Mouse (Mus musculus) kidney, embryonic 15.5 days (tissue): Measurements from ENCODE around the gene Triobp. TPM values are rescaled to one million over a fixed set of nuclear protein-coding genes. Genes with fewer than 3 reads are reported as not detected.
A peak's percentile ranks its signal among the peaks of the same experiment; 100 is the strongest.

Experiments
- ATAC-seq: fragments of 200-750 bp; cut with Nextera tagmentation; replicated peaks from 2 replicates; pipeline ENCODE4 v1.8.0; 2017; ENCODE audit warnings: moderate TSS enrichment; ENCODE audit not compliant: low FRiP score
- H3K27ac ChIP-seq: fragments of 300-500 bp; sonication (generic); 2 replicates; pipeline ENCODE4 v1.5.1; 2015; ENCODE audit warnings: mild to moderate bottlenecking, inconsistent platforms
- H3K27me3 ChIP-seq: fragments of 300-500 bp; sonication (generic); 2 replicates; pipeline ENCODE4 v1.6.1; 2015; ENCODE audit warnings: inconsistent platforms
- H3K36me3 ChIP-seq: fragments of 300-500 bp; sonication (generic); 2 replicates; pipeline ENCODE4 v1.6.1; 2015; ENCODE audit warnings: inconsistent platforms
- H3K4me1 ChIP-seq: fragments of 300-500 bp; sonication (generic); 2 replicates; pipeline ENCODE4 v1.6.1; 2015; ENCODE audit warnings: inconsistent platforms
- H3K4me2 ChIP-seq: fragments of 300-500 bp; sonication (generic); 2 replicates; pipeline ENCODE4 v1.6.1; 2015; ENCODE audit warnings: moderate library complexity, mild to moderate bottlenecking, inconsistent platforms
- H3K4me3 ChIP-seq: fragments of 300-500 bp; sonication (generic); replicated peaks from 2 replicates; pipeline ENCODE4 v1.5.1; 2015; ENCODE audit warnings: mild to moderate bottlenecking, inconsistent platforms
- H3K9ac ChIP-seq: fragments of 300-500 bp; sonication (generic); 2 replicates; pipeline ENCODE4 v1.6.1; 2015; ENCODE audit warnings: mild to moderate bottlenecking, inconsistent platforms
- H3K9me3 ChIP-seq: fragments of 300-500 bp; sonication (generic); replicated peaks from 2 replicates; pipeline ENCODE4 v1.6.1; 2016; ENCODE audit warnings: inconsistent platforms
- WGBS: fragments of 180-500 bp; shearing (Covaris S2); methylation state at CpG from one replicate; pipeline ENCODE4 v1.1.7; 2015; ENCODE audit warnings: mixed read lengths; 5-methylcytosine and 5-hydroxymethylcytosine counted together
- polyA plus RNA-seq: library from polyadenylated mRNA; unstranded; fragments of >200 nt; fragmentation: Nextera tagmentation; extraction: Ambion mirVana; gene quantifications from 2 replicates; pipeline ENCODE4 v1.2.1, GENCODE M21; 2015

The Triobp gene
- 62.9 and 66.6 TPM in 2 replicates for polyA plus RNA-seq

DNA sequence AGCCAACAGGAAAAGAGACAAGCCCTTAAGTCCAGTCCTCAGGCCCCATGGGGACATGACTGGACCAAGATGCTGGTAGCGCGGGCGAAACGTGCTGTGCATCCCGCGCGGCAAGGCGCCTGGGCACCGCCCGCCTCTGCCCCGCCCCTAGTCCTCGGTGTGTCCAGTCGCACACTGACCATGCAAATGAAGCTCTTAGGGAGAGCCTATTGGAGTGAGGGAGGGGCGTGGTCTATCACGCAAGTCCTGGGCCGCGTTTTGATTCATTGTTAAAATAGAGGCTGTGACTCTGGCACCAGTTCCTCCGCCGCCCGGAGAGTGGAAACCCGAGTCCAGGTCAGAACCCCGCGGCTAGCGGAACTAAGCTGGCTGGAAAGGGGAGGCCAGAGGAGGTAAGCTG lies at the start of gene Triobp:
TSS of gene Triobp (plus strand) at position 68 of the 400 bp plus-strand sequence.
- H3K4me3 ChIP-seq = peak within 1 kb of the TSS; percentile 47
- peaks cover 6% of the 10 kb centered on the region for H3K27me3 ChIP-seq
- ATAC-seq = peak; percentile 98
- no peaks in the 10 kb centered on the region for H3K36me3 ChIP-seq
- H3K4me1 ChIP-seq = peaks cover 29% of the 10 kb centered on the region
- H3K4me2 ChIP-seq = peak within 1 kb of the TSS; percentile 75
- peak within 1 kb of the TSS; percentile 57 for H3K27ac ChIP-seq
- H3K9ac ChIP-seq = peak within 1 kb of the TSS; percentile 46
- no peaks in the 10 kb centered on the region for H3K9me3 ChIP-seq
- under 1% methylated on average over 24 of the region's 24 CpGs for WGBS

DNA sequence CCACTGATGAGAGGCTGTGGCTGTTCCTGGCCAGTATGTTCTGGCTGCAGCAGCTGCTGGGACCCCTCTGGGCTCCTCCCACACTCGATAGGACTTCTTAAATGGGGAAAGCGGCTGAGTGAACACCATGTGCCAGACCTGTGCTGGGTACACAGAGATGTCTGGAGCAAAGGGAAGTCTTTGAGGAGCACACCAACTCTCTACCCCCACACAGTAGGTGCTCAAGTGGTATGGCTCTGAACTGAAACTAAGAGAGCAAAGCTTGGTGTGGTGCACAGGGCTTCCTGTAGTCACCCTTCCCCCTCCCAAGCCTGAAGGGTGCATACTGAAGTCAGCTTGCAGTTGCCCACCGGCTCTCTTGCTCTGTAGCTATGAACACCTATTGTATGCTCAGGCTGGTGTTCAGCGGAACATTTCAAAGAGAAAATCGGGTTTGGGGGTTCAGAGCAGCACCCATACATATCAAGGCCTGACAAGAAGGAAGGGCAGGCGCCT lies 49.0 kb upstream of the Triobp start:
- Histone ChIP-seq H3K4me1 (peaks cover 84% of the 10 kb centered on the region), H3K9me3 (no peaks in the 10 kb centered on the region), H3K4me2 (peak overlapping the region; percentile 77), H3K4me3 (peak overlapping the region; percentile 63), H3K27ac (peak overlapping the region; percentile 63), H3K27me3 (no peaks in the 10 kb centered on the region), H3K9ac (no peak overlapping the region; the same call in 1 of the 2 replicates), H3K36me3 (peaks cover 21% of the 10 kb centered on the region)
- 46% methylated on average over 6 of the region's 6 CpGs for WGBS
- ATAC-seq = no peak

DNA sequence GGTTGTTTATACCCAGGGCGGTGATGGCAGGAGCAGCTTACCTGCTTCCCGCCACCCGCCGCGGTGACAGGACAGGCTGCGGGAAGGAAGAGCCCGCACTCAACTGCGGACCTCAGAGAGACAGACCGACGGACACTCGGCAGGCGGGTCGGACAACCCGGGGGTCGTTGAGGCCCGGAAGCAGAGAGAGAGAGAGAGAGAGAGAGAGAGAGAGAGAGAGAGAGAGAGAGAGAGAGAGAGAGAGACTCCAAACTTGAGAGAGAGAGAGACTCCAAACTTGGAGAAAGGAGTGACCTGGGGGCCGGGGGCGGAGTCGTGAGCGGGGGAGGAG lies 48.1 kb upstream of the Triobp start, which contains the start of gene Gm49510:
TSS of gene Gm49510 (plus strand) at position 259 of the 331 bp plus-strand sequence.
- no peak for ATAC-seq
- Histone ChIP-seq H3K27me3 (no peaks in the 10 kb centered on the region), H3K36me3 (peaks cover 25% of the 10 kb centered on the region), H3K9me3 (no peaks in the 10 kb centered on the region), H3K4me3 (peak within 1 kb of the TSS; percentile 63), H3K4me1 (peaks cover 76% of the 10 kb centered on the region), H3K4me2 (peak within 1 kb of the TSS; percentile 77), H3K27ac (peak within 1 kb of the TSS; percentile 63), H3K9ac (peak within 1 kb of the TSS; percentile 61)
- 2% methylated on average over 19 of the region's 20 CpGs for WGBS

DNA sequence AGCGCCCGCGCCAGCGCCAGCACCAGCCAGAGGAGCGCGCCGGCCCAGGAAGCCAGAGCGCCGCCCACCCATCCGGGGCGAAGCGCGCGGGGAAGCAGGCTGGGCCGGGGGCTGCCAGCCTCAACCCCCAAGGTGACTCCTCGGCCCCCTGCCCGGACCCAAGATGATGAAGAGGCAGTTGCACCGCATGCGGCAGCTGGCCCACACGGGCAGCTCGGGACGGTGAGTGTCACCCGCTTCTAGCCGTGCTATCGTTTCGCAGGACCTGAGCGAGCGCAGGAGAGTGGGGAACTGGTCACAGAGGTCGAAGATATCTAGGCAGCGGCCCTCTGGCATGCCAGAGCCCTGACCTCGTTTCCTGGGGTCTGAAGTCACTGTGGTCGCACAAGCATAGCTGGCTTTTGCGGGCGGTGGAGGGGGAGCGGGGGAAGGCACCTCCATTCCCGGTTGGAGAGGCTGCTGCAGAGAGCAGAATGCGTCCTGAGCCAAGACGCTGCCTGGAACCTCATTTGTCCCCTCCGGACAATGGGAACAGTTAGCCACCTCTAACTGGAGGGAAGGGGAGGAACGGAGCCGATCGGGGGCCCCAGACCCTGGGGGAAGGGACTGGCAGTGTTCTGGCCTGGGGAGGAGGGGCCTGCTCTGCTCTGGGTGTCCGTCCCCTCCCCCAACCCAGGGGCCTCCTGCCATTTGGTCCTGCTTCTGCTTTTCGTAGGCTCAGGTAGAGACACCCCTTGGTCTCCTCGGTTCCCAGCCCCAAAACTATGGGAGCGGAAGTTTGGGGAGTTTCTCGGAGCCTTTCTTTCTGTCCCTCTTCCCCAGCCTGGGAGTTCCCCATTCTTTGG lies 47.6 kb upstream of the Triobp start, which contains the start of gene Sh3bp1:
TSS of gene Sh3bp1 (plus strand) at position 29 of the 845 bp plus-strand sequence.
- 2% methylated on average over 47 of the region's 47 CpGs for WGBS
- H3K4me1 ChIP-seq = peaks cover 70% of the 10 kb centered on the region

DNA sequence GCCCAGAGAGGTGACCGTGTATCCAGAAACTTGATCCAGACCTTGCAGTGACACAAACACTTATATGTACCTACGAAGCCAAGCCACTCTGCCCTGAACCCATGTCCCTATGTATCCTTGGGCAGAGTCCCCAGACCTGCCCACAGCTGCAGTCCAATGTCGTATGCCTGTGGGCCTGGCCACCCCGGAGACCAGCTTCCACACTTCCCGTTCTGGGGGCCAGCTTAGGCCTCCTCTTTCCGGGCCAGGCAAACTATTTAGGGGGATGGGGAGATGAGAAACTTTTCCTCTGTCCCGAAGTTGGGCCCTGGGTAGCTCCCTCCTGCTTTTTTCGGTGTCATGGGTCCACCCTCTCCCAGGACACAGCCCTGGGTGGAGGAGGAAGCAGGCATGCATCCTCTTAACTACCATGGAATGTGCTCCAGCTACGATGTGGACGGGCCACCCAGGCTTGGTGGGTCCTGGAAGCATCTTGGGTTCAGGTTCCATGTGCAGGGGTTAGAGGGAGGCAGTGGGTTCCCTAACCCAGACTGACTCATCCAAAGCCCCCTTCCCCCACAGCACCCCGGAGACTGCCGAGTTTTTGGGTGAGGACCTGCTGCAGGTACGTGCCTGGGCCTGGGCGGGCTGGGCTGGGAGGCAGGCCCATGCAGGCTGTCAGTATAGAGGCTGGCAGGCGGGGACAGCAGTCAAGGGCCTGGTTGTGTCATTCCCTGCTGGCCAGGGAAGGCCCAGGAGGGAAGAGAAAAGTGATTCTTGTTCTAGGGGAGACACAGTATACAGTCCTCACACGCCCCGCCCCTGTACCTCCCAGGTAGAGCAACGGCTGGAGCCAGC lies 46.7 kb upstream of the Triobp start:
- peak overlapping the region; percentile 61 for H3K9ac ChIP-seq
- no peak for ATAC-seq
- 14% methylated on average over 18 of the region's 18 CpGs for WGBS
- H3K4me3 ChIP-seq = peak overlapping the region; percentile 63
- H3K27ac ChIP-seq = peak overlapping the region; percentile 63
- no peaks in the 10 kb centered on the region for H3K27me3 ChIP-seq
- no peaks in the 10 kb centered on the region for H3K9me3 ChIP-seq
- H3K36me3 ChIP-seq = peaks cover 38% of the 10 kb centered on the region
- H3K4me2 ChIP-seq = peak overlapping the region; percentile 77
- H3K4me1 ChIP-seq = peaks cover 62% of the 10 kb centered on the region

More for the DNA sequence above, 47.6 kb upstream of the Triobp start, which contains the start of gene Sh3bp1:
- H3K9me3 ChIP-seq = no peaks in the 10 kb centered on the region
- H3K4me2 ChIP-seq = peak within 1 kb of the TSS; percentile 77
- H3K4me3 ChIP-seq = peak within 1 kb of the TSS; percentile 63
- 0 out of 2 replicates have a peak, but pooled peaks have one; percentile 52 for ATAC-seq
- no peaks in the 10 kb centered on the region for H3K27me3 ChIP-seq
- H3K27ac ChIP-seq = peak within 1 kb of the TSS; percentile 63
- peak within 1 kb of the TSS; percentile 61 for H3K9ac ChIP-seq
- H3K36me3 ChIP-seq = peaks cover 31% of the 10 kb centered on the region

DNA sequence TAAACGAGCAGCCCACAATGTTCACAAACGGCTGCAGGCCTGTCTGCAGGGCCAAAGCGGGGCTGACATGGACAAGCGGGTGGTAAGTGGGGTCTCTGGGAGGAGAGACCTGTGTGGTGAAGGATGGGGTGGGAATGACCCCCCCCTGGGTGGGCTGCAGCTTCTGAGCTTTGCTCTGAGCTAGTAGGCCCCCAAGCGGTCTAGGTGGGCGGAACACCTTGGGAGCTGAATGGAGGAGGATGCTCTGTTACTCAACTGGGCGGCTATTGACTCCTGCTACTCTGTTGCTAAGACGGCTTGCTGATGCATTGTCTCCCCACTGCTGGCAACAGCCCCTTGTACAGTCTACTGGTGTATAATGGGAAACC lies 46.1 kb upstream of the Triobp start:
- Histone ChIP-seq H3K4me2 (peak overlapping the region; percentile 77), H3K4me3 (peak overlapping the region; percentile 63), H3K36me3 (peaks cover 44% of the 10 kb centered on the region), H3K27me3 (no peaks in the 10 kb centered on the region), H3K9ac (peak overlapping the region; percentile 61; the same call in 1 of the 2 replicates), H3K27ac (peak overlapping the region; percentile 63; the same call in 1 of the 2 replicates), H3K4me1 (peaks cover 56% of the 10 kb centered on the region), H3K9me3 (no peaks in the 10 kb centered on the region)
- 54% methylated on average over 8 of the region's 8 CpGs for WGBS
- ATAC-seq = no peak

DNA sequence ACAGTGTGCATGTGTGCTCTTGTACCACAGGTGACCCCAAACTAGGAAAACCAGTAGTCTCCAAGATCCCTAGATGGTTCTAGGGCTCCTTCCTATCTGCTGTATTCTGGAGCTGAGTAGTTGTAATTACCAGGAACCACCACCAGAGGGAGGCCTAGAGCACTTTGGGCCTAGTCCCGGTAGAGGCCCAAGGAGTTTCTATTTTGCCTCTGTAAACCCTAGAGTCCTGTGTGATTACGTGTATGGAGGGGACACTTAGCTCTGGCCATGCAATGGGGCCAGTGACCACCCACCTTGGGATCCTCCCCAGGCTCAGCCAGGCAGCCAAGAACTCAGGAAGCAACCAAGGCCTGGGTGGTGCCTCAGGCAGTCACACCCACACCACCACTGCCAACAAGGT lies 44.3 kb upstream of the Triobp start:
- H3K27ac ChIP-seq = no peak overlapping the region
- H3K27me3 ChIP-seq = no peaks in the 10 kb centered on the region
- H3K4me3 ChIP-seq = no peak overlapping the region
- 6% methylated on average over 2 of the region's 2 CpGs for WGBS
- H3K4me2 ChIP-seq = no peak overlapping the region
- ATAC-seq = no peak
- peaks cover 62% of the 10 kb centered on the region for H3K36me3 ChIP-seq
- no peaks in the 10 kb centered on the region for H3K9me3 ChIP-seq
- H3K9ac ChIP-seq = no peak overlapping the region
- H3K4me1 ChIP-seq = peaks cover 39% of the 10 kb centered on the region

DNA sequence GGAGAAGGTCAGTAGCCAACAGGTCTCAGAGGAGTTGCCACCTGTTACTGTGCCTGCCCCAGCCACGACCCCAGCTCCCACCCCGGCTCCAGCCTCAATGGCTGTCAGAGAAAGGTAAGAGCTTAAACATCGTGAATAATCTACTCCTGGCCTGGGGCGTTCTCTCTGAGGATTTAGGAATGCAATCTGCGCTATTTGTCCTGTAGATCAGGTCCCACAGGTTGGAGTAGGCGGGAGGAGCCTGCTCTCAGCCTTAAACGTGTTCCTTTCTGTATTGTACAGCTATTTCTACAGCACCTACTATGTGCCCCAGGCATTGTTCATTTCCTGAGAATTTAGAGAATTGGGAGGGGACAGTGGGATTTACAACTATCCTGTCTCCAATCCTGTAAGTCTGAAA lies 39.1 kb upstream of the Triobp start:
- Histone ChIP-seq H3K9ac (no peak overlapping the region), H3K4me3 (no peak overlapping the region), H3K36me3 (peaks cover 88% of the 10 kb centered on the region), H3K4me1 (peaks cover 6% of the 10 kb centered on the region), H3K27me3 (no peaks in the 10 kb centered on the region), H3K9me3 (no peaks in the 10 kb centered on the region), H3K4me2 (no peak overlapping the region), H3K27ac (no peak overlapping the region; the same call in 1 of the 2 replicates)
- ATAC-seq = no peak
- WGBS = 81% methylated on average over 7 of the region's 7 CpGs

DNA sequence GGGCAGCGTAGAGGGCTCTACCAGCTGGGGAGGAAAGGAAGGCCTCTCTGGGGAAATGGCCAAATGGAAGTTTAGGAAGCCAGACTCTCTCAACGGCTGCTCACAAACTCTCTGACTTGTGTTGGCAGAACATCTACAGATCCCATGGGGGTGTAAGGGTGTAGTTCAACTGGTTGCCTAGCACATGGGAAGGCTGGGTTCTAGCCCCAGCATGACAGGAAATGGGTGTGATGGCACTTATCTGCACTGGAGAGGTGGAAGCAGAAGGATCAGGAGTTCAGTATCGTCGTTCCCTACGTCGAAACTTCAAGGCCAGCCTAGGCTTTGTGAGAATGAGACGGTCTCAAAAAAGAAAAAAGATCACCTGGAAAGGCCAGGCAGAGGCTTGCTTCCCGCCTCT lies 38.5 kb upstream of the Triobp start:
- Histone ChIP-seq H3K36me3 (peaks cover 82% of the 10 kb centered on the region), H3K4me2 (no peak overlapping the region), H3K9ac (no peak overlapping the region), H3K27me3 (no peaks in the 10 kb centered on the region), H3K4me3 (no peak overlapping the region), H3K4me1 (peaks cover 7% of the 10 kb centered on the region), H3K27ac (no peak overlapping the region), H3K9me3 (no peaks in the 10 kb centered on the region)
- 89% methylated on average over 8 of the region's 8 CpGs for WGBS
- ATAC-seq = no peak

DNA sequence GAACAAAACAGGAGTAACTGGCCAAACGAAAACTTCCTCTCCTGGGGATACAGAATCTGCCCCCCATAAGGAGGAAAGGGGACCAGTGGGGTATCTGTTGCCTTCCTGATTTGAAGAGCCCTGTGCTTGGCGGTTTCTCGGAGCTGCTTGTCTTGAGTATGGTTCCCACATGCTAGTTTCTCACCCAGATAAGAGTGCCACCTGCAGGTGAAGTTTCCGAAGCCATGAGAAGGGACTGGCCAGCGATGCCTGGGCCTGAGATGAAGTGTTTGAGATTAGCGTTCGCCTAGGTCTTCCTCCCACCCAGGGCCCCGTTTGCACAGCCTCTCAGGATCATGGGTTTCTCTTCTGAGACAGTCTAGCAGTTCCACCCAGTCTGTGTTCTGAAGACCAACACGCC lies 35.5 kb upstream of the Triobp start:
- H3K27me3 ChIP-seq = no peaks in the 10 kb centered on the region
- no peaks in the 10 kb centered on the region for H3K9me3 ChIP-seq
- H3K4me3 ChIP-seq = no peak overlapping the region
- H3K4me1 ChIP-seq = peaks cover 37% of the 10 kb centered on the region
- 37% methylated on average over 9 of the region's 9 CpGs for WGBS
- ATAC-seq = no peak
- H3K4me2 ChIP-seq = no peak overlapping the region
- H3K9ac ChIP-seq = no peak overlapping the region
- no peak overlapping the region for H3K27ac ChIP-seq
- peaks cover 57% of the 10 kb centered on the region for H3K36me3 ChIP-seq

DNA sequence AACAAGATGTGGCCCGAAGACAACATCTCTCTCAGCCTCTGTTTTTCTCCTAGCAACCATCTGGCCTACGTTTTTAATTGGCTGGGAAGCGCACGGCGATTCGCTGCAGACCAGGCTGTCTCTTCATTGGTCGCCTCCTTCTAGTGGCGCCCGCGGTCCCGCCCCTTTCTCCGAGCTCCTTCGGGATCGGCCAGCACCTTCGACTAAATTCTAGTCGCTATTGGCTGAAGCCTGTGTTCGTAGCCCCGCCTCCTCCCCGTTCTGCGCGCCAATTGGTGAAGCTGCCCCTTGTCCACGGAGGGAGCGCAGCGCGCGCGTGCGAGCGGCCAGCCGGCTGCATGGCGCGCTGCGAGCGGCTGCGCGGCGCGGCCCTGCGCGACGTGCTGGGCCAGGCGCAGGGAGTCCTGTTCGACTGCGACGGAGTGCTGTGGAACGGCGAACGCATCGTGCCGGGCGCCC lies 33.9 kb upstream of the Triobp start, which contains the start of gene Pdxp:
TSS of gene Pdxp (plus strand) at position 288 of the 459 bp plus-strand sequence.
- peak within 1 kb of the TSS; percentile 92 for H3K27ac ChIP-seq
- peak within 1 kb of the TSS; percentile 78 for H3K4me3 ChIP-seq
- H3K4me2 ChIP-seq = peak within 1 kb of the TSS; percentile 100
- under 1% methylated on average over 51 of the region's 51 CpGs for WGBS
- no peaks in the 10 kb centered on the region for H3K27me3 ChIP-seq
- H3K9me3 ChIP-seq = no peaks in the 10 kb centered on the region
- peaks cover 46% of the 10 kb centered on the region for H3K4me1 ChIP-seq
- ATAC-seq = peak; percentile 91
- peak within 1 kb of the TSS; percentile 82 for H3K9ac ChIP-seq
- H3K36me3 ChIP-seq = peaks cover 52% of the 10 kb centered on the region
